Mouse (Mus musculus) hindbrain, postnatal 0 days (tissue): ENCODE measurements around the gene Grik4. TPM values are rescaled to one million over a fixed set of nuclear protein-coding genes. Genes with fewer than 3 reads are reported as not detected.
"Not testable (repeated sequence)": the region's sequence is repeated elsewhere in the genome, so short reads cannot be mapped to it uniquely, and the experiment has no call there.

Experiments used
- ATAC-seq: fragments of 200-750 bp; cut with Nextera tagmentation; 2 replicates; pipeline ENCODE4 v1.8.0; 2017; ENCODE audit warnings: mild to moderate bottlenecking, moderate TSS enrichment, moderate library complexity
- DNase-seq: peaks from one replicate; pipeline ENCODE4 v3.0.0-alpha.2; 2015; ENCODE audit warnings: low spot score
- H3K27ac ChIP-seq: fragments of 300-500 bp; sonication (generic); 2 replicates; pipeline ENCODE4 v1.5.1; 2014; ENCODE audit warnings: mild to moderate bottlenecking
- H3K27me3 ChIP-seq: fragments of 300-500 bp; sonication (generic); 2 replicates; pipeline ENCODE4 v1.6.1; 2014; ENCODE audit warnings: low read length, mixed read lengths; ENCODE audit not compliant: insufficient read depth
- H3K36me3 ChIP-seq: fragments of 300-500 bp; sonication (generic); 2 replicates; pipeline ENCODE4 v1.6.1; 2014; ENCODE audit warnings: low read length, mixed read lengths; ENCODE audit not compliant: insufficient read depth
- H3K4me1 ChIP-seq: fragments of 300-500 bp; sonication (generic); 2 replicates; pipeline ENCODE4 v1.6.1; 2014; ENCODE audit warnings: antibody characterized with exemption, low read length, mixed read lengths; ENCODE audit not compliant: insufficient read depth
- H3K4me2 ChIP-seq: fragments of 300-500 bp; sonication (generic); 2 replicates; pipeline ENCODE4 v1.6.1; 2014; ENCODE audit warnings: low read depth, mild to moderate bottlenecking, low read length, moderate library complexity, mixed read lengths
- H3K4me3 ChIP-seq: fragments of 300-500 bp; sonication (generic); 2 replicates; pipeline ENCODE4 v1.5.1; 2014; ENCODE audit warnings: low read length
- H3K9ac ChIP-seq: fragments of 300-500 bp; sonication (generic); replicated peaks from 2 replicates; pipeline ENCODE4 v1.6.1; 2014; ENCODE audit warnings: mild to moderate bottlenecking, low read length, moderate library complexity, mixed read lengths
- H3K9me3 ChIP-seq: fragments of 300-500 bp; sonication (generic); 2 replicates; pipeline ENCODE4 v1.6.1; 2016; ENCODE audit warnings: low read length, mixed read lengths
- CTCF ChIP-seq: IDR thresholded peaks from 2 replicates; pipeline ENCODE4 v1.5.1; 2016; ENCODE audit warnings: antibody characterized with exemption, control low read depth, low read depth
- WGBS: fragments of 180-500 bp; shearing (Covaris S2); extraction: QIAGEN DNeasy Blood & Tissue Kit; methylation state at CpG from one replicate; pipeline ENCODE4 v1.1.7; 2014; 5-methylcytosine and 5-hydroxymethylcytosine counted together
- polyA plus RNA-seq: library from polyadenylated mRNA; unstranded; fragments of >200 nt; fragmentation: Nextera tagmentation; extraction: Ambion mirVana; gene quantifications from 2 replicates; pipeline ENCODE4 v1.2.1, GENCODE M21; 2015
- total RNA-seq: library from RNA; depleted of rRNA; stranded (reverse); fragments of >200 nt; gene quantifications from 2 replicates; pipeline ENCODE4 v1.2.3, GENCODE M21; 2014

Gene Grik4
- total and polyA plus RNA-seq, 2 experiments from 2014 or later = 9.4 to 18.2 TPM

DNA sequence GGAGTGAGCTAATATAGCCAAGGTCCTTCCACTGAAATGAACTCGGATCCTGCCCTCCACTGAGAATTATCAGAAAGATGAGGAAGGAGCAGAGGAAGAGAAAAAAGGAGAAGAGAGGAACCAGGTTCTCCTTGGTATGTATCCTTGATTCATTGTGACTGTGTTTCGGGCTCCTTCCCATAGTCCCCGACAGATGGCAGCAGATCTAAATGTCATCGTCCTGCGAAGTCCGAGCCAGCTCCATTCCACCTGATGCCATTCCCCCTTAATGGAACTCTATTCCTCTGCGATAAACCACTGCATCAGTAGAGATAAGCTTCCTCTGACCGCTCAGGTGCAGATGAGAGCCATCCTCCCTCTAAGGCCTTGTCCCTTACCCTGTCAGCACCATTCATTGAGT, 155.8 kb downstream of the Grik4 start:
- Histone ChIP-seq H3K4me2 (no peak overlapping the region), H3K9ac (no peak overlapping the region), H3K4me1 (0 out of 2 replicates have a peak, but pooled peaks cover 9% of the 10 kb centered on the region), H3K36me3 (no peaks in the 10 kb centered on the region), H3K27me3 (no peaks in the 10 kb centered on the region), H3K27ac (no peak overlapping the region), H3K4me3 (no peak overlapping the region), H3K9me3 (no peaks in the 10 kb centered on the region)
- 35% methylated on average over 8 of the region's 8 CpGs for WGBS
- no peak for ATAC-seq
- TF ChIP-seq CTCF = peak; percentile 75
- DNase-seq = peak; percentile 78

DNA sequence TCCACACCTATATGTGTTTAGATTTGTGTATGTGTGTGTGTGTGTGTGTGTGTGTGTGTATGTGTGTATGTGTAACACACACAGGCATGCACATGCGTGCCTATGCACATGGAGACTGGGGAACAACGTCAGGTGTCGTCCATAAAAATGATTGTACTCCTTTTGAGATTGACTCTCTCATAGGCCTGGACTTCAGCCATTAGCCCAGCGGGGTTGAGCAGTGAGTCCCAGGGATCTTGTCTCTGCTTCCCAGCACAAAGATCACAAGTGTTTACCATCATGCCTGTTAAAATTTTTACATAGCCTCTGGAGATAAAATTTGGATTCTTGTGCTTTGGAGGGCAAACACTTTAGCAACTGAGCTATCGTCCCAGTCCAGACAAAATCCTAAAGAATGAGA, 157.4 kb downstream of the Grik4 start:
- Histone ChIP-seq H3K9ac (no peak overlapping the region), H3K4me1 (0 out of 2 replicates have a peak, but pooled peaks cover 9% of the 10 kb centered on the region), H3K4me3 (no peak overlapping the region), H3K27ac (no peak overlapping the region), H3K9me3 (no peaks in the 10 kb centered on the region), H3K27me3 (no peaks in the 10 kb centered on the region), H3K36me3 (no peaks in the 10 kb centered on the region), H3K4me2 (no peak overlapping the region)
- no peak for TF ChIP-seq CTCF
- WGBS = 54% methylated on average over 5 of the region's 5 CpGs
- ATAC-seq (no peak), DNase-seq (no peak)

DNA sequence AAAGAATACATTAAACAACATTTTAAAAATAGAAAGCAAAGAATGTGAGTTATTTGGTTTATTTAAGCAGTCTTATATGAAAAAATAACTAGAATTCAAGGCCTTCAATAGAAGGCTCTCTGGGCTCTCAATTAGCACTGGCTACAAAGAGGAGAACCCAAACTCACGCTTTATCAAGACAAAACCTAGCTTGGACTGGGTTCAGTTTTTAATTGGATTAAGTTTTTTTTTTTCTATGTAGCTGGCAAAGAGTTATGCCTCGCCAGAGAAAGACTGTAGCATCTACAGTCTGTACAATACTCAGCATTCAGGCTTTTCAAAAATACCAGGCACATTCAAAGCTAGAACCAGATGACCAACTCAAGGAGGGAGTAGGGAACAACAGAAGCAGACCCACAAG, 158.0 kb downstream of the Grik4 start:
- H3K27me3 ChIP-seq = no peaks in the 10 kb centered on the region
- H3K36me3 ChIP-seq = no peaks in the 10 kb centered on the region
- no peak overlapping the region for H3K27ac ChIP-seq
- no peak overlapping the region for H3K4me3 ChIP-seq
- no peak overlapping the region for H3K9ac ChIP-seq
- ATAC-seq (no peak), DNase-seq (no peak)
- TF ChIP-seq CTCF = no peak
- no peaks in the 10 kb centered on the region for H3K9me3 ChIP-seq
- H3K4me1 ChIP-seq = 0 out of 2 replicates have a peak, but pooled peaks cover 9% of the 10 kb centered on the region
- H3K4me2 ChIP-seq = no peak overlapping the region
- 55% methylated on average over 2 of the region's 2 CpGs for WGBS

GRCm38 (mm10) chr9:42785173-42785830, 159.0 kb downstream of the Grik4 start:
- H3K27me3 ChIP-seq = no peaks in the 10 kb centered on the region
- H3K4me3 ChIP-seq = no peak overlapping the region
- ATAC-seq (no peak), DNase-seq (no peak)
- TF ChIP-seq CTCF = no peak
- WGBS = 45% methylated on average over 10 of the region's 10 CpGs
- no peak overlapping the region for H3K27ac ChIP-seq
- H3K9ac ChIP-seq = no peak overlapping the region
- H3K36me3 ChIP-seq = no peaks in the 10 kb centered on the region
- no peak overlapping the region for H3K4me2 ChIP-seq
- 0 out of 2 replicates have a peak, but pooled peaks cover 9% of the 10 kb centered on the region for H3K4me1 ChIP-seq
- H3K9me3 ChIP-seq = no peaks in the 10 kb centered on the region

DNA sequence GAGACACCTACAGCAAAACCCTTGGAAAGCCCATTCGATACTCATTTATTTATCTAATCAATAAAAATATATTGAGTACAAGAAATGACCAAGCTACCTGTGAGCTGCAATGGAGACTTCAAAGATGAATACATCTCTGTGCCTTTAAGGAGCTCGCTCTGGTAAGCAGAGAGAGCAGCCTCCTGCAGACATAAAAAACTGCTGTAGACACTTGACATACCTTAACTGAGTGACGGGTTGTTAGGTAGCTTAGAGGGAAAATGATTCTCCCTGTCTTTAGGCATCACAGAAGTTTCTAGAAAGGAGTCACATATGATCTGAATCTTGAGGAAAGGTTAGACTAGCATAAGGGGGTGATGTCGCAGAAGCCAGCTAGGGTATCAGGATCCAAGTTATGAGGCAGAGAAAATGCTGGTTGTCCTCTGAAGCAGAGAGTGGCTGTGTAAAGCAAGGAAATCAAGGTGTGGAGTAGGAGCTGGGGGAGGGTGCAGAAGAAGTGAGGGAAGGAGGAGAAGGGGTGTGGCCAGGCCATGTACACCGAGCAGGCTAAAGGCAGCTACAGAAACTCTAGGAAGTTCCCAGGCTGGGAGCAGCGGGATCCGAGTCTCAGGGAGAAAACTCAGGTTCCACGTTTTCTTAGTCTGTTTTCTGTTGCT, 160.9 kb downstream of the Grik4 start:
- H3K9me3 ChIP-seq = no peaks in the 10 kb centered on the region
- H3K4me3 ChIP-seq = no peak overlapping the region
- H3K4me1 ChIP-seq = 0 out of 2 replicates have a peak, but pooled peaks cover 9% of the 10 kb centered on the region
- H3K27ac ChIP-seq = no peak overlapping the region
- H3K9ac ChIP-seq = no peak overlapping the region
- no peak overlapping the region for H3K4me2 ChIP-seq
- H3K27me3 ChIP-seq = no peaks in the 10 kb centered on the region
- H3K36me3 ChIP-seq = no peaks in the 10 kb centered on the region
- ATAC-seq (no peak), DNase-seq (no peak)
- WGBS = 62% methylated on average over 8 of the region's 8 CpGs
- TF ChIP-seq CTCF = no peak

GRCm38 (mm10) chr9:42778471-42779263, 165.6 kb downstream of the Grik4 start:
- H3K27ac ChIP-seq, H3K9ac ChIP-seq, H3K36me3 ChIP-seq, H3K4me1 ChIP-seq, H3K4me2 ChIP-seq, H3K4me3 ChIP-seq, ATAC-seq, H3K9me3 ChIP-seq, H3K27me3 ChIP-seq, DNase-seq: not testable (repeated sequence)
- 59% methylated on average over 21 of the region's 21 CpGs for WGBS
